Mouse (Mus musculus): ENCODE measurements at regions not wholly inside any gene's neighbourhood (a gene's known extent, or its start where the extent isn't known, plus 50 kb on each side); places are given as distances from the start of the nearest gene placed in this dataset.

GRCm38 (mm10) chr10:19268051-19268450 lies 88.3 kb upstream of the Olig3 start:
- TF ChIP-seq POLR2A (IDR thresholded peaks at IDR 0.05; ENCODE audit: insufficient read depth, low read depth, low read length) (no peak), CTCF (IDR thresholded peaks at IDR 0.05; ENCODE audit: insufficient read depth, low read depth, low read length) (no peak)

Measured in olfactory bulb, adult 2 months (tissue).